Mouse (Mus musculus): Measurements from ENCODE around the gene Ppfibp1. TPM values are rescaled to one million over a fixed set of nuclear protein-coding genes. Genes with fewer than 3 reads are reported as not detected.
A peak's percentile ranks its signal among the peaks of the same experiment; 100 is the strongest.
"Not testable (repeated sequence)": the region's sequence is repeated elsewhere in the genome, so short reads cannot be mapped to it uniquely, and the experiment has no call there.

The Ppfibp1 gene
- polyA plus RNA-seq, 1 experiment from 2014 or later = 138 TPM

DNA sequence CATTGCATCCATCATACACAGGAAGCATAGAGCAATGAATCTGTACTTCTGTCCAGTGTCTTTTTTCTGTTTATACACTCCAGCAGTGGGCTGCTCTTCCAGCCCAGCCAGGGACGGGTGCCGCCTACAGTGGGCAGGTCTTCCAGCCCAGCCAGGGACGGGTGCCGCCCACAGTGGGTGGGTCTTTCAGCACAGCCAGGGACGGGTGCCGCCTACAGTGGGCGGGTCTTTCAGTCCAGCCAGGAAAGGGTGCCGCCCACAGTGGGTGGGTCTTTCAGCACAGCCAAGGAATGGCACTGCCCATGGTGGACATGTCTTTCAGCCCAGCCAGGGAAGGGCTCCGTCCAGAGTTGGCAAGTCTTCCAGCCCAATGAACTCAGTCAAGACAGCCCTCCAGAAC, 33.1 kb upstream of the Ppfibp1 start:
- no peaks in the 10 kb centered on the region for H3K27me3 ChIP-seq
- TF ChIP-seq CTCF (IDR thresholded peaks at IDR 0.05) = no peak
- in situ Hi-C loops (cut with MboI; ENCODE audit: low pct_unique_long_range_greater_than_20kb) = no loop called here
- ATAC-seq = no peak
- ChIA-PET CTCF (no interaction called here), POLR2A (no interaction called here)
- no peak for DNase-seq (ENCODE audit: low read depth, low spot score)

DNA sequence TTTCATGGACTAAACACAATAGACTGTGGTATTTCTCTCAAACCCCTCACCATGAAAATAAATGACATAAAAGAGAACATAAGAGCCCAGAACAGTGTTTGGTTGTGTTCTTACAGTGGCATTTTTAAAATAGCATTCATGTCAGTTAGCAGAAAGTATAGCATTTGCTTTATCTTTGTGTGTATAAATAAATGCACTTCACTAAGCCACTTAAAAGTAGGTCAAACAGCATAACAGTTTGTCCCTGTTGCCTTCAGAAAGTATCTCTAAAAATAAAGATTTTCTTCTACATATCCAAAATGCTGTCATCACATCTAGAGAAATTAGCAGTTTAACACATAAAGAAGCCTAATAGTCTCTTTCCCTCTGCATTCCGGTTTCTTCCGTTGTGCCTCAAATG, 30.9 kb upstream of the Ppfibp1 start:
- no peaks in the 10 kb centered on the region for H3K27me3 ChIP-seq
- in situ Hi-C loops (cut with MboI; ENCODE audit: low pct_unique_long_range_greater_than_20kb) = no loop called here
- CTCF ChIA-PET = no interaction called here
- DNase-seq (ENCODE audit: low read depth, low spot score) (no peak), ATAC-seq (no peak)
- POLR2A ChIA-PET = no interaction called here
- TF ChIP-seq CTCF (IDR thresholded peaks at IDR 0.05) = no peak

GRCm38 (mm10) chr6:146863154-146863553, 25.1 kb upstream of the Ppfibp1 start:
- CTCF ChIA-PET = interaction anchor here (1.6 kb wide), 1 partner anchor 12 kb away, joined by 5 read pairs; no protein-coding TSS in a partner anchor
- in situ Hi-C loops (cut with MboI; ENCODE audit: low pct_unique_long_range_greater_than_20kb) = no loop called here
- ATAC-seq = no peak
- DNase-seq (ENCODE audit: low read depth, low spot score) = no peak
- POLR2A ChIA-PET = no interaction called here
- H3K27me3 ChIP-seq = no peaks in the 10 kb centered on the region
- TF ChIP-seq CTCF (IDR thresholded peaks at IDR 0.05) = no peak

DNA sequence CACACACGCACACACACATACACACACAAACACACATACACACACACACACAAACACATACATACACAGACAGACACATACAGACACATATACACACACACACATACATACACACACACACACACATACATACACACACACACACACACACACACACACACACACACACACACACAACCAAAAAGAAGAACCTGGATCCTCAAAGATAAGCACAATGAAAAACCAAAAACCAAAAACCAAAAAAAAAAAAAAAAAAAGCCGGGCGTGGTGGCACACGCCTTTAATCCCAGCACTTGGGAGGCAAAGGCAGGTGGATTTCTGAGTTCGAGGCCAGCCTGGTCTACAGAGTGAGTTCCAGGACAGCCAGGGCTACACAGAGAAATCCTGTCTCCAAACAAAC, 23.9 kb upstream of the Ppfibp1 start:
- H3K27me3 ChIP-seq; DNase-seq (ENCODE audit: low read depth, low spot score); ATAC-seq; POLR2A ChIA-PET; in situ Hi-C loops (cut with MboI; ENCODE audit: low pct_unique_long_range_greater_than_20kb): not testable (repeated sequence)
- CTCF ChIA-PET = interaction anchor here (1.1 to 1.6 kb wide), 3 partner anchors 10 to 103 kb away, joined by 3 to 5 read pairs (median 3); no protein-coding TSS in a partner anchor

DNA sequence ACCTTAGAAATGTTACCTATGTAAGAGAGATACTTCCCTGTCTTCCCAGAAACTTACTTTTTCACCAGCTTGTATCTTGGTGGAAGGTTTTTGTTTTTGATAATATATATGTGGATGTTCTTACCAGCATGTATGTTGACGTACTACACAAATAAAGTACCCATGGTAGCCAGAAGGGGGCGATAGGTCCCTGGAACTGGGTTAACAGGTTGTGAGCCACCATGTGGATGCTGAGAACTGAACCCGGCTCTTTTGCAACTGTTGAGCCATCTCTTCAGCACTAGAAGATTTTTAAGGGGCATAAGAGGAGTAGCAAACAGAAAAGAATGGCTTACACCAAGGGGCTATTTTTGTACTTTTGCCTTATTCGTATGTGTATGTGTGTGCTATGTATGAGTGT, 22.6 kb upstream of the Ppfibp1 start:
- ATAC-seq (no peak), DNase-seq (ENCODE audit: low read depth, low spot score) (no peak)
- ChIA-PET CTCF (interaction anchor here (0.8 to 1.5 kb wide), 3 partner anchors 21 to 102 kb away, joined by 3 read pairs; no protein-coding TSS in a partner anchor), POLR2A (no interaction called here)
- H3K27me3 ChIP-seq = no peaks in the 10 kb centered on the region
- in situ Hi-C loops (cut with MboI; ENCODE audit: low pct_unique_long_range_greater_than_20kb) = no loop called here
- peak; percentile 73 for TF ChIP-seq CTCF (IDR thresholded peaks at IDR 0.05)

GRCm38 (mm10) chr6:146871975-146872374, 16.3 kb upstream of the Ppfibp1 start:
- POLR2A ChIA-PET = no interaction called here
- TF ChIP-seq CTCF (IDR thresholded peaks at IDR 0.05) = no peak
- CTCF ChIA-PET = interaction anchor here (1.5 to 1.9 kb wide), 3 partner anchors 26 to 107 kb away, joined by 3 to 4 read pairs (median 3); no protein-coding TSS in a partner anchor
- in situ Hi-C loops (cut with MboI; ENCODE audit: low pct_unique_long_range_greater_than_20kb) = loop anchor here (5.0 kb wide), 1 partner anchor 35 kb away; no protein-coding TSS in a partner anchor
- ATAC-seq (no peak), DNase-seq (ENCODE audit: low read depth, low spot score) (no peak)
- no peaks in the 10 kb centered on the region for H3K27me3 ChIP-seq

DNA sequence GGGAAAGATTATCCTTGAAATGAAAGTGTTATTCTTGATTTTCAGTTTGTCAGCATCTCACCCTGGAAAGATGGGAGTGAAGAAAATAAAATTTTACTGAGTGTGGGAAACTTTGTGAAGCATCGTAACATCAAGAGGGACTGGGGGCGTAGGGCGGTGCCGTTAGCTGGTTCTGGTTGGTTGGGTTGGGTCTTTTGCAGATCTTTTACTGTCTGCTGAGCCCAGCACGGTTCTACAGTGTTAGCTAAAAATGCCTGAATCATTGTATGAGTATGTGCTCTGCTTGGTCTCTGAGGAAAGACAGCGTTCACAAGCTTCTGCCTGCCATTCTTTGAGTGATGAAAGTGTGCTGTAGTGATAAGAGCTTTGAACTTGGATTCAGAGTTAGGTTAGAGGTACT, 13.9 kb upstream of the Ppfibp1 start:
- POLR2A ChIA-PET = interaction anchor here (1.2 kb wide), 1 partner anchor 14 kb away, joined by 3 read pairs; the partner anchor contains the start of gene Ppfibp1
- no peaks in the 10 kb centered on the region for H3K27me3 ChIP-seq
- ATAC-seq = no peak
- CTCF ChIA-PET = interaction anchor here (0.9 to 2.8 kb wide), 6 partner anchors 11 to 120 kb away, joined by 3 to 7 read pairs (median 4); no protein-coding TSS in a partner anchor
- no peak for TF ChIP-seq CTCF (IDR thresholded peaks at IDR 0.05)
- in situ Hi-C loops (cut with MboI; ENCODE audit: low pct_unique_long_range_greater_than_20kb) = loop anchor here (5.0 kb wide), 1 partner anchor 37 kb away; no protein-coding TSS in a partner anchor
- DNase-seq (ENCODE audit: low read depth, low spot score) = no peak

- DNase-seq (ENCODE audit: low read depth, low spot score) = no peak
- no peaks in the 10 kb centered on the region for H3K27me3 ChIP-seq
- POLR2A ChIA-PET = no interaction called here
- CTCF ChIA-PET = no interaction called here
- ATAC-seq = no peak
- in situ Hi-C loops (cut with MboI; ENCODE audit: low pct_unique_long_range_greater_than_20kb) = no loop called here
- peak; percentile 55 for TF ChIP-seq CTCF (IDR thresholded peaks at IDR 0.05)
Observed at GRCm38 (mm10) chr6:146876820-146877219, 11.5 kb upstream of the Ppfibp1 start.

DNA sequence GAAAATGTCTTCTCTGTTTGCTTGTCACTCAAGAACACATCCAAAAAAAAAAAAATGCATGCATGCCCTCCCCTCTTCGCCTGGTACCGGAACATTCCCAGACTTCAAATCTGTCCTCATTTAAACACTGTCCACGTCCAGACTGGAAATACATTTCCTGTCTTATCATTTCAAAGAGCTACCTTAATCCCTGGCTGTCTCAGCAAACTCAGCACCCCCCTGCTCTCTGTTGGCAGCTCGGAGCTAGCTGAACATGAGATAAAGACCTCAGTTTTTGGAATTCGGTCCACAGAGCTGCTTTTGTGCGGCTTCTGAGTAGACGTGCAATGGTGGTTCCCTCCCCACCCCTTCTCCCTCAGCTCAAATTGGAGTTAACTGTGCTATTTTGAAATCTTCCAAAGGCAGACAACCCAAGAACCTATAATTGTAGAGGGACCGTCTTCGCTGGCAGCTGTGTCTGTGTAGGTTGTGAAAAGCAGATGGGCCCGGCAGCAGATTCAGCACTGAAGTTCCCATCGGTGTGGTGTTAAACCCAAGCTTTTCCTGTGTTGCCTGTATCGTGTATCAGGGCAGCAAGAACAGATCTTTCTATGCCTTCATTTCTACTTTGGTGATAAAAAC, 10.8 kb upstream of the Ppfibp1 start:
- in situ Hi-C loops (cut with MboI; ENCODE audit: low pct_unique_long_range_greater_than_20kb) = no loop called here
- no peaks in the 10 kb centered on the region for H3K27me3 ChIP-seq
- no peak for TF ChIP-seq CTCF (IDR thresholded peaks at IDR 0.05)
- DNase-seq (ENCODE audit: low read depth, low spot score) = no peak
- ChIA-PET POLR2A (no interaction called here), CTCF (interaction anchor here (1.0 kb wide), 1 partner anchor 10 kb away, joined by 3 read pairs; the partner anchor contains the start of gene Ppfibp1)
- ATAC-seq = no peak

- ChIA-PET CTCF (interaction anchor here (1.3 to 2.0 kb wide), 2 partner anchors 33 to 46 kb away, joined by 4 to 7 read pairs; no protein-coding TSS in a partner anchor), POLR2A (interaction anchor here (1.5 kb wide), 1 partner anchor 9 kb away, joined by 4 read pairs; the partner anchor contains the start of gene Ppfibp1)
- DNase-seq (ENCODE audit: low read depth, low spot score) = no peak
- in situ Hi-C loops (cut with MboI; ENCODE audit: low pct_unique_long_range_greater_than_20kb) = no loop called here
- TF ChIP-seq CTCF (IDR thresholded peaks at IDR 0.05) = no peak
- no peaks in the 10 kb centered on the region for H3K27me3 ChIP-seq
- no peak for ATAC-seq
Observed at GRCm38 (mm10) chr6:146878926-146879325, 9.4 kb upstream of the Ppfibp1 start.

- H3K27me3 ChIP-seq = no peaks in the 10 kb centered on the region
- ATAC-seq (no peak), DNase-seq (ENCODE audit: low read depth, low spot score) (no peak)
- no peak for TF ChIP-seq CTCF (IDR thresholded peaks at IDR 0.05)
- ChIA-PET POLR2A (interaction anchor here (1.5 kb wide), 1 partner anchor 8 kb away, joined by 4 read pairs; the partner anchor contains the start of gene Ppfibp1), CTCF (interaction anchor here (1.3 to 2.0 kb wide), 2 partner anchors 34 to 47 kb away, joined by 4 to 7 read pairs; no protein-coding TSS in a partner anchor)
- in situ Hi-C loops (cut with MboI; ENCODE audit: low pct_unique_long_range_greater_than_20kb) = loop anchor here (5.0 kb wide), 2 partner anchors 72 to 97 kb away; partner anchors contain the start of gene 1700034J05Rik
Observed at GRCm38 (mm10) chr6:146879856-146880255, 8.4 kb upstream of the Ppfibp1 start.

Data from Patski (cell line).